Mouse (Mus musculus): Measurements from ENCODE around the gene Iqgap1. TPM values are rescaled to one million over a fixed set of nuclear protein-coding genes. Genes with fewer than 3 reads are reported as not detected.
A peak's percentile ranks its signal among the peaks of the same experiment; 100 is the strongest.
"Not testable (repeated sequence)": the region's sequence is repeated elsewhere in the genome, so short reads cannot be mapped to it uniquely, and the experiment has no call there.

Gene Iqgap1
- total and polyA plus RNA-seq, 3 experiments = 20.6 to 87.9 (median 58.8) TPM

DNA sequence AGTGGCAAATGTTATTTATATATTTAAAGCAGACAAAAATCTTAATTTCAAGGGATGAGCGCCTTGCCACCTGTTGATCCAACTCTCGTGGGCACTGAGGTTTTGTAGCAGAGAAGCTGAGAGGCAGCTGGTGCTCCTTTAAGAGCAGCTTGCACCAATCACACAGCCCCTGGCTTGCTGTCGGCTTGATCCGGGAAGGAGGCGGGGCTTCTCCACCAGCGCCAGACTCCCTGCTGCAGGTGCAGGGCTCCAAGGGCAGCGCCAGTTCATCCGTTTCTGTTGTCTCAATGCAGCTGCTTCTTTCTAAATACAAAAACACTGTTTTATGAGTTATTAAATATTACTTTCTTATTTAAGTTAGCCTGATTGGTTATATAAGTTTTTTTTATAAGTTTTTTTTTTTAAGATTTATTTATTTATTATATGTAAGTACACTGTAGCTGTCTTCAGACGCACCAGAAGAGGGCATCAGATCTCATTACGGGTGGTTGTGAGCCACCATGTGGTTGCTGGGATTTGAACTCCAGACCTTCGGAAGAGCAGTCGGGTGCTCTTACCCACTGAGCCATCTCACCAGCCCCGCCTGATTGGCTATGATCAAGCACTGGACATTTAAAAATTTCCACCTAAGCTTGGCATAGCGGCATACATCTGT lies 7.3 kb upstream of the Iqgap1 start:
- not testable (repeated sequence) for H3K27me3 ChIP-seq (ENCODE audit: control insufficient read depth in 1 of 2, insufficient read depth in 2 of 2, low read length in 2 of 2); H3K9me3 ChIP-seq (replicated peaks; ENCODE audit: insufficient read depth, low read length); H3K79me2 ChIP-seq (ENCODE audit: control insufficient read depth, insufficient read depth, low read length, poor library complexity)
- H3K4me3 ChIP-seq (ENCODE audit: control insufficient read depth in 1 of 2, insufficient read depth in 1 of 2, low read depth in 2 of 2, low read length in 2 of 2) = peak overlapping the region; percentile 44 to 56
- H3K9ac ChIP-seq (ENCODE audit: control insufficient read depth, low read depth, low read length, poor library complexity, severe bottlenecking) = peak overlapping the region; percentile 37
- TF ChIP-seq RCOR1 (IDR thresholded peaks at IDR 0.05; ENCODE audit: low read depth, low read length) (peak; percentile 46; the same call in 1 of the 2 replicates), NELFE (IDR thresholded peaks at IDR 0.05; ENCODE audit: low read depth, low read length) (peak; percentile 69), POLR2A (IDR thresholded peaks at IDR 0.05; ENCODE audit: control insufficient read depth in 1 of 2, insufficient read depth in 1 of 2, low read depth in 1 of 2, low read length in 2 of 2, poor library complexity in 1 of 2) (peak in 1 of 2 experiments; percentile 65; a peak in 2 of 4 replicates), ZNF384 (IDR thresholded peaks at IDR 0.05; ENCODE audit: low read depth, low read length) (peak; percentile 61), CTCF (IDR thresholded peaks at IDR 0.05 in 2 of 3, conservative IDR thresholded peaks at IDR 0.05 in 1 of 3; ENCODE audit: control insufficient read depth in 1 of 3, insufficient read depth in 1 of 3, low read depth in 2 of 3, low read length in 3 of 3, poor library complexity in 1 of 3, severe bottlenecking in 1 of 3) (peak; percentile 5 to 14 (median 12); a peak in 1 of 6 replicates), MYC (IDR thresholded peaks at IDR 0.05; ENCODE audit: low read depth, low read length) (peak; percentile 49; the same call in 1 of the 2 replicates), ZMIZ1 (IDR thresholded peaks at IDR 0.05; ENCODE audit: low read depth, low read length) (peak; percentile 60; the same call in 1 of the 2 replicates), MAX (IDR thresholded peaks at IDR 0.05; ENCODE audit: low read length) (peak; percentile 37; the same call in 1 of the 2 replicates), HCFC1 (IDR thresholded peaks at IDR 0.05; ENCODE audit: low read depth, low read length) (peak; percentile 47), MAZ (IDR thresholded peaks at IDR 0.05; ENCODE audit: low read depth, low read length) (peak; percentile 16; the same call in 1 of the 2 replicates), POLR2AphosphoS2 (IDR thresholded peaks at IDR 0.05; ENCODE audit: low read length) (0 out of 2 replicates have a peak, but pooled peaks have one; percentile 8), TBP (IDR thresholded peaks at IDR 0.05; ENCODE audit: low read depth, low read length) (peak; percentile 78), MXI1 (IDR thresholded peaks at IDR 0.05; ENCODE audit: low read depth, low read length) (peak; percentile 61)
- peak overlapping the region; percentile 43 for H3K27ac ChIP-seq (ENCODE audit: control insufficient read depth, low read depth, low read length)
- peaks cover 0 to 20% of the 10 kb centered on the region in 2 experiments; a peak in 2 of 4 replicates for H3K36me3 ChIP-seq (ENCODE audit: control insufficient read depth in 1 of 2, insufficient read depth in 2 of 2, low read length in 2 of 2)
- peaks cover 7 to 22% of the 10 kb centered on the region in 2 experiments for H3K4me1 ChIP-seq (ENCODE audit: control insufficient read depth in 1 of 2, insufficient read depth in 2 of 2, low read length in 2 of 2)
- DNase-seq (ENCODE audit: low read depth, low spot score) = peak; percentile 95

- Histone ChIP-seq H3K27ac (ENCODE audit: control insufficient read depth, low read depth, low read length) (0 out of 2 replicates have a peak overlapping the region, but pooled peaks have one; percentile 24), H3K27me3 (ENCODE audit: control insufficient read depth in 1 of 2, insufficient read depth in 2 of 2, low read length in 2 of 2) (no peaks in the 10 kb centered on the region), H3K36me3 (ENCODE audit: control insufficient read depth in 1 of 2, insufficient read depth in 2 of 2, low read length in 2 of 2) (peaks cover 0 to 20% of the 10 kb centered on the region in 2 experiments; a peak in 2 of 4 replicates), H3K4me1 (ENCODE audit: control insufficient read depth in 1 of 2, insufficient read depth in 2 of 2, low read length in 2 of 2) (peaks cover 7 to 23% of the 10 kb centered on the region in 2 experiments), H3K9me3 (replicated peaks; ENCODE audit: insufficient read depth, low read length) (no peaks in the 10 kb centered on the region), H3K9ac (ENCODE audit: control insufficient read depth, low read depth, low read length, poor library complexity, severe bottlenecking) (no peak overlapping the region), H3K4me3 (ENCODE audit: control insufficient read depth in 1 of 2, insufficient read depth in 1 of 2, low read depth in 2 of 2, low read length in 2 of 2) (no peak overlapping the region), H3K79me2 (ENCODE audit: control insufficient read depth, insufficient read depth, low read length, poor library complexity) (no peaks in the 10 kb centered on the region)
- DNase-seq (ENCODE audit: low read depth, low spot score) = peak; percentile 94
- no peak for TF ChIP-seq POLR2AphosphoS5 (IDR thresholded peaks at IDR 0.05; ENCODE audit: borderline replicate concordance, low read depth, low read length)
- TF ChIP-seq MEF2A (IDR thresholded peaks at IDR 0.05; ENCODE audit: extremely low read depth, insufficient replicate concordance, low read depth, low read length, poor library complexity, severe bottlenecking) = no peak
- TF ChIP-seq ZNF384 (IDR thresholded peaks at IDR 0.05; ENCODE audit: low read depth, low read length) = 0 out of 2 replicates have a peak, but pooled peaks have one; percentile 14
- TF ChIP-seq POLR2A (IDR thresholded peaks at IDR 0.05; ENCODE audit: control insufficient read depth in 1 of 2, insufficient read depth in 1 of 2, low read depth in 1 of 2, low read length in 2 of 2, poor library complexity in 1 of 2) = no peak
- TF ChIP-seq ZKSCAN1 (IDR thresholded peaks at IDR 0.05; ENCODE audit: low read depth, low read length) = no peak
- no peak for TF ChIP-seq JUND (IDR thresholded peaks at IDR 0.05; ENCODE audit: low read depth, low read length)
- TF ChIP-seq CHD1 (IDR thresholded peaks at IDR 0.05; ENCODE audit: low read depth, low read length) = no peak
- no peak for TF ChIP-seq UBTF (IDR thresholded peaks at IDR 0.05; ENCODE audit: borderline replicate concordance, insufficient read depth, low read depth, low read length)
- 0 out of 2 replicates have a peak, but pooled peaks have one; percentile 19 for TF ChIP-seq HCFC1 (IDR thresholded peaks at IDR 0.05; ENCODE audit: low read depth, low read length)
- TF ChIP-seq MYB (IDR thresholded peaks at IDR 0.05; ENCODE audit: low read depth, low read length) = 0 out of 2 replicates have a peak, but pooled peaks have one; percentile 30
- no peak for TF ChIP-seq MAX (IDR thresholded peaks at IDR 0.05; ENCODE audit: low read length)
- TF ChIP-seq MXI1 (IDR thresholded peaks at IDR 0.05; ENCODE audit: low read depth, low read length) = no peak; the same call in 1 of the 2 replicates
- TF ChIP-seq RAD21 (IDR thresholded peaks at IDR 0.05; ENCODE audit: low read depth, low read length) = no peak
- TF ChIP-seq TAL1 (IDR thresholded peaks at IDR 0.05; ENCODE audit: low read length) = no peak
- no peak for TF ChIP-seq E2F4 (IDR thresholded peaks at IDR 0.05; ENCODE audit: borderline replicate concordance, low read depth, low read length)
- TF ChIP-seq GATA1 (IDR thresholded peaks at IDR 0.05; ENCODE audit: low read depth, low read length) = peak; percentile 36; the same call in 1 of the 2 replicates
- TF ChIP-seq ETS1 (IDR thresholded peaks at IDR 0.05; ENCODE audit: low read depth, low read length) = peak; percentile 71; the same call in 1 of the 2 replicates
- TF ChIP-seq TBP (IDR thresholded peaks at IDR 0.05; ENCODE audit: low read depth, low read length) = peak; percentile 51; the same call in 1 of the 2 replicates
- no peak for TF ChIP-seq GABPA (IDR thresholded peaks at IDR 0.05; ENCODE audit: low read depth, low read length)
- no peak for TF ChIP-seq ZMIZ1 (IDR thresholded peaks at IDR 0.05; ENCODE audit: low read depth, low read length)
- no peak for TF ChIP-seq CHD2 (IDR thresholded peaks at IDR 0.05; ENCODE audit: low read length)
- peak; percentile 43; the same call in 1 of the 2 replicates for TF ChIP-seq BHLHE40 (IDR thresholded peaks at IDR 0.05; ENCODE audit: borderline replicate concordance, low read depth, low read length)
Measured at GRCm38 (mm10) chr7:80832191-80832590, 6.4 kb upstream of the Iqgap1 start.

Data from MEL (cell line).